Mouse (Mus musculus) hindbrain, postnatal 0 days (tissue): Measurements from ENCODE around the gene Stk17b. TPM values are rescaled to one million over a fixed set of nuclear protein-coding genes. Genes with fewer than 3 reads are reported as not detected.
"Not testable (repeated sequence)": the region's sequence is repeated elsewhere in the genome, so short reads cannot be mapped to it uniquely, and the experiment has no call there.

Experiments
- ATAC-seq: fragments of 200-750 bp; cut with Nextera tagmentation; 2 replicates; pipeline ENCODE4 v1.8.0; 2017; ENCODE audit warnings: mild to moderate bottlenecking, moderate TSS enrichment, moderate library complexity
- DNase-seq: peaks from one replicate; pipeline ENCODE4 v3.0.0-alpha.2; 2015; ENCODE audit warnings: low spot score
- H3K27ac ChIP-seq: fragments of 300-500 bp; sonication (generic); 2 replicates; pipeline ENCODE4 v1.5.1; 2014; ENCODE audit warnings: mild to moderate bottlenecking
- H3K27me3 ChIP-seq: fragments of 300-500 bp; sonication (generic); 2 replicates; pipeline ENCODE4 v1.6.1; 2014; ENCODE audit warnings: low read length, mixed read lengths; ENCODE audit not compliant: insufficient read depth
- H3K36me3 ChIP-seq: fragments of 300-500 bp; sonication (generic); 2 replicates; pipeline ENCODE4 v1.6.1; 2014; ENCODE audit warnings: low read length, mixed read lengths; ENCODE audit not compliant: insufficient read depth
- H3K4me1 ChIP-seq: fragments of 300-500 bp; sonication (generic); 2 replicates; pipeline ENCODE4 v1.6.1; 2014; ENCODE audit warnings: antibody characterized with exemption, low read length, mixed read lengths; ENCODE audit not compliant: insufficient read depth
- H3K4me2 ChIP-seq: fragments of 300-500 bp; sonication (generic); 2 replicates; pipeline ENCODE4 v1.6.1; 2014; ENCODE audit warnings: low read depth, mild to moderate bottlenecking, low read length, moderate library complexity, mixed read lengths
- H3K4me3 ChIP-seq: fragments of 300-500 bp; sonication (generic); 2 replicates; pipeline ENCODE4 v1.5.1; 2014; ENCODE audit warnings: low read length
- H3K9ac ChIP-seq: fragments of 300-500 bp; sonication (generic); replicated peaks from 2 replicates; pipeline ENCODE4 v1.6.1; 2014; ENCODE audit warnings: mild to moderate bottlenecking, low read length, moderate library complexity, mixed read lengths
- H3K9me3 ChIP-seq: fragments of 300-500 bp; sonication (generic); 2 replicates; pipeline ENCODE4 v1.6.1; 2016; ENCODE audit warnings: low read length, mixed read lengths
- CTCF ChIP-seq: IDR thresholded peaks from 2 replicates; pipeline ENCODE4 v1.5.1; 2016; ENCODE audit warnings: antibody characterized with exemption, control low read depth, low read depth
- WGBS: fragments of 180-500 bp; shearing (Covaris S2); extraction: QIAGEN DNeasy Blood & Tissue Kit; methylation state at CpG from one replicate; pipeline ENCODE4 v1.1.7; 2014; 5-methylcytosine and 5-hydroxymethylcytosine counted together
- polyA plus RNA-seq: library from polyadenylated mRNA; unstranded; fragments of >200 nt; fragmentation: Nextera tagmentation; extraction: Ambion mirVana; gene quantifications from 2 replicates; pipeline ENCODE4 v1.2.1, GENCODE M21; 2015
- total RNA-seq: library from RNA; depleted of rRNA; stranded (reverse); fragments of >200 nt; gene quantifications from 2 replicates; pipeline ENCODE4 v1.2.3, GENCODE M21; 2014

Stk17b gene
- total and polyA plus RNA-seq, 2 experiments from 2014 or later = 5.4 to 5.7 TPM

- ATAC-seq (no peak), DNase-seq (no peak)
- Histone ChIP-seq H3K4me2 (no peak overlapping the region), H3K4me1 (no peaks in the 10 kb centered on the region), H3K9ac (no peak overlapping the region), H3K36me3 (no peaks in the 10 kb centered on the region), H3K4me3 (no peak overlapping the region), H3K27ac (no peak overlapping the region), H3K27me3 (no peaks in the 10 kb centered on the region), H3K9me3 (no peaks in the 10 kb centered on the region)
- 92% methylated on average over 3 of the region's 3 CpGs for WGBS
- TF ChIP-seq CTCF = no peak
Observed at GRCm38 (mm10) chr1:53774571-53774970, 10.5 kb downstream of the Stk17b start.

- H3K4me2 ChIP-seq = no peak overlapping the region
- H3K27me3 ChIP-seq = no peaks in the 10 kb centered on the region
- TF ChIP-seq CTCF = no peak
- WGBS = 60% methylated on average over 6 of the region's 6 CpGs
- H3K27ac ChIP-seq = no peak overlapping the region
- H3K9ac ChIP-seq = no peak overlapping the region
- H3K36me3 ChIP-seq = no peaks in the 10 kb centered on the region
- no peaks in the 10 kb centered on the region for H3K4me1 ChIP-seq
- H3K9me3 ChIP-seq = no peaks in the 10 kb centered on the region
- DNase-seq = no peak
- H3K4me3 ChIP-seq = no peak overlapping the region
- ATAC-seq = no peak
Observed at GRCm38 (mm10) chr1:53773994-53774393, 11.0 kb downstream of the Stk17b start.

- Histone ChIP-seq H3K4me3 (no peak overlapping the region), H3K36me3 (no peaks in the 10 kb centered on the region), H3K9ac (no peak overlapping the region), H3K27ac (no peak overlapping the region), H3K9me3 (no peaks in the 10 kb centered on the region), H3K4me2 (no peak overlapping the region), H3K27me3 (no peaks in the 10 kb centered on the region), H3K4me1 (no peaks in the 10 kb centered on the region)
- ATAC-seq (no peak), DNase-seq (no peak)
- TF ChIP-seq CTCF = no peak
- 91% methylated on average over 3 of the region's 3 CpGs for WGBS
Observed at GRCm38 (mm10) chr1:53772967-53773366, 12.1 kb downstream of the Stk17b start.

GRCm38 (mm10) chr1:53771476-53771875 is 13.5 kb downstream of the Stk17b start:
- H3K4me2 ChIP-seq = no peak overlapping the region

GRCm38 (mm10) chr1:53766112-53766511 is 18.9 kb downstream of the Stk17b start:
- Histone ChIP-seq H3K9ac (no peak overlapping the region), H3K9me3 (no peaks in the 10 kb centered on the region), H3K4me3 (no peak overlapping the region), H3K4me2 (no peak overlapping the region), H3K36me3 (no peaks in the 10 kb centered on the region), H3K27ac (no peak overlapping the region), H3K4me1 (no peaks in the 10 kb centered on the region), H3K27me3 (no peaks in the 10 kb centered on the region)
- ATAC-seq (no peak), DNase-seq (no peak)
- no peak for TF ChIP-seq CTCF
- 72% methylated on average over 2 of the region's 2 CpGs for WGBS

More at GRCm38 (mm10) chr1:53771476-53771875, 13.5 kb downstream of the Stk17b start:
- Histone ChIP-seq H3K27me3 (no peaks in the 10 kb centered on the region), H3K9me3 (no peaks in the 10 kb centered on the region), H3K9ac (no peak overlapping the region), H3K27ac (no peak overlapping the region), H3K4me3 (no peak overlapping the region), H3K36me3 (no peaks in the 10 kb centered on the region), H3K4me1 (no peaks in the 10 kb centered on the region)
- ATAC-seq (no peak), DNase-seq (no peak)
- TF ChIP-seq CTCF = no peak
- WGBS = 92% methylated on average over 6 of the region's 6 CpGs

- H3K4me1 ChIP-seq = no peaks in the 10 kb centered on the region
- H3K27ac ChIP-seq = no peak overlapping the region
- H3K27me3 ChIP-seq = no peaks in the 10 kb centered on the region
- H3K4me2 ChIP-seq = no peak overlapping the region
- H3K9ac ChIP-seq = no peak overlapping the region
- H3K9me3 ChIP-seq = no peaks in the 10 kb centered on the region
- no peak overlapping the region for H3K4me3 ChIP-seq
- no peak for DNase-seq
- WGBS = 91% methylated on average over 4 of the region's 4 CpGs
- no peak for ATAC-seq
- no peaks in the 10 kb centered on the region for H3K36me3 ChIP-seq
- no peak for TF ChIP-seq CTCF
Observed at GRCm38 (mm10) chr1:53757316-53757715, 27.7 kb downstream of the Stk17b start.

- not testable (repeated sequence) for DNase-seq, H3K9ac ChIP-seq, H3K27me3 ChIP-seq, H3K4me2 ChIP-seq, H3K4me3 ChIP-seq, H3K9me3 ChIP-seq, H3K4me1 ChIP-seq, H3K27ac ChIP-seq, H3K36me3 ChIP-seq, ATAC-seq
- 82% methylated on average over 2 of the region's 2 CpGs for WGBS
Observed at GRCm38 (mm10) chr1:53753501-53753900, 31.5 kb downstream of the Stk17b start.
